Mouse (Mus musculus) megakaryocyte, embryonic 14.5 days (primary cell): ENCODE results near the gene Cd68.
A peak's percentile ranks its signal among the peaks of the same experiment; 100 is the strongest.

ENCODE experiments used
- FLI1 ChIP-seq: IDR thresholded peaks from 2 replicates; pipeline ENCODE4 v1.6.1; 2012; ENCODE audit warnings: low read length, inconsistent platforms, mixed read lengths
- GATA1 ChIP-seq: IDR thresholded peaks from 3 replicates; pipeline ENCODE4 v1.6.1; 2012; ENCODE audit warnings: mixed read lengths, low read length, inconsistent platforms, borderline replicate concordance

DNA sequence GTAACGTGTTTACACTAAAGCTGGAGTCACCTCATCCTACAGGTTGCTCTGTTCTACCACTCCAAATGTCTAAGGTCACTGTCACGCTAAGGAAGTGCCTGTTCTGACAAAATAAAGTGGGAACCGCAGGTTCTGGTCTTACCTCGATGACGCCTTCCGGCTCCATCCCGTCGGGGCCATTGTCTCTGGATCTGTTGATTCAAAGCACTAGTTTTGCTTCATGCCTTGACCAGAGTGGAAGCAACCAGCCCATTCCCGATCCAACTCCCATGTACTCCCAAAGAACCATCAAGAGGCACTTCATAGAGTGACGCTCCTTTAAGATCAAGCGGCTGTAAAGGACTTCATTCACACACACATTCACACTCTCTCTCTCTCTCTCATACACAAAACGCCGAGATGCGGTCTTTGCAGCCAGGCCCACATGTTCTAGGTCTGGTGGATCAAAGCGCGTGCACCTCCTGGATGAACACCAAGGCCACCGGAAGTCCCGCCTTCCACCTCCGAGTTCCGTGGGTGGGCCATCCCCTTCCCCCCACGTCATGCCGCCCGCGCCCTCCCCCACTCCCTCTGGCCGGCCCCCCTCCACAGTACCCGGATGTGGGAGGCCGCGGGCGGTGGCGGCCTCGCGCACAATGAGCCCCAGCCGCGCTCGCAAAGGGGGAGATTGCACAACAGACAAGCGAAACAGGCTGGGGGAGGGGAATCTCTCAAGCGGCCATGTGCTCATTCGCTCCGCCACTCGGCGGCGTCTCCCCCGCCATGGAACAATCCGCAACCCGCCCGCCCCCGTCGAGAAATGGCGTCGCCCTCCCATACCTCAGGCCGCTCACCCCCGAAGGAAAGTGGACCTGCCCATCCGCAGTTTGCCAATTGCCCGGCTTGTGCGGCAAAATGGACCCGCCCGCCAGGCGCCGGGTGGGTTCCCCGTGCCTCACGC, 5.1 kb upstream of the Cd68 start:
- no peak for TF ChIP-seq GATA1
- peak; percentile 81; the same call in 1 of the 2 replicates for TF ChIP-seq FLI1
